Mouse (Mus musculus) lung, postnatal 4 days (tissue): Measurements from ENCODE around the gene Themis2.

Experiments used
- DNase-seq, 2 experiments: peaks; one replicate each; pipeline ENCODE4 v3.0.0; 2021

Gene Themis2

GRCm38 (mm10) chr4:132796196-132796886, at the start of gene Themis2:
Themis2 (minus strand) TSS chr4:132796387.
- peak; percentile 83 to 87 for DNase-seq

DNA sequence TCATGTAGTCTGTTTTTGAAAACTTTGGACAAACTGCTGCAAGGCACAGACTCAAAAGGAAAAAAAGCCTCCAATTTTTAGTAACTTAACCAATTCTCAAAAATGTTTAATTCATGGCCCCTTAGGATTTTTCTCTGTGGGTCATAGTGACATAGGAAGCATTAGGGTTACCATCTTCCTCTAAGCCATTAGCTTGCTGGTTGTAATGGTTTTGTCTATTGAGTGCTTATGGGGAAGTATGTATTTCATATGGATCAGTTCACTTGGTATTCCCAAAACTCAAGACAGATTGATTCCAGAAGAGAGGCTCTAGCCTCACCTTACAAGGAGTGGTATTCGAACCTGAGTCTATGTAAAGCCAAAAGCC, 47.5 kb upstream of the Themis2 start:
- DNase-seq = no peak

GRCm38 (mm10) chr4:132842970-132843704, 47.0 kb upstream of the Themis2 start, which contains the start of gene Ppp1r8:
Ppp1r8 (minus strand) TSS chr4:132843169.
- DNase-seq = peak; percentile 92 to 96

DNA sequence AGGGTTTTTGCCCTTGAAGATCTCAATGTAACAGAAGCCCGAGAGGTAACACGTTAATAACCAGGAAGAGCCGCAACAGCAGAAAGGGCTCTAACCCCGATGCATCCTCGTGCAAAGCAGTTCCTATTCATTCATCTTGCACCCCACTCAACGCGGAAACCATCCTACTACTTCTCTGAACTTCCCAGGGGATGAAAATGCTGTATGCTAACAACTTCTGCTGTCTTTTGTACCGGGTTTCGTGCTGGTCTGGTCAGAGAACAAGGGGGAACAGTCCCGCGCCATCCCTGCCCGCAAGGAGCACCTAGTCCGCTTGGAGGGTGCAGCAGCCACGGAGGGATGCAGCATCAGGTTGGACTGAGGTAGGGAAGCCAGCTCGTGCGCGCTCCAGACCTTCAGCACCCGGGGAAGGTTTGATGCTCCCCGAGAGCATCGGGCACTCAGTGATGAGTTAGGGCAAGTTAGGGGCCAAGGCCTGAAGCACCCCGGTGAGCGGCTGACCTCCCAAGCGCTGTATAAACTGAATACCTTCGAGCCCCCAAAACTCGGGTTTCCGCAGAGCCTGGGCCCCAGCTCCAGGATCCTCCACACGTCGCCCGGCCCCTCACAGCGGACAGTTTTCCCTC, 46.2 kb upstream of the Themis2 start:
- peak; percentile 28 to 33 for DNase-seq

DNA sequence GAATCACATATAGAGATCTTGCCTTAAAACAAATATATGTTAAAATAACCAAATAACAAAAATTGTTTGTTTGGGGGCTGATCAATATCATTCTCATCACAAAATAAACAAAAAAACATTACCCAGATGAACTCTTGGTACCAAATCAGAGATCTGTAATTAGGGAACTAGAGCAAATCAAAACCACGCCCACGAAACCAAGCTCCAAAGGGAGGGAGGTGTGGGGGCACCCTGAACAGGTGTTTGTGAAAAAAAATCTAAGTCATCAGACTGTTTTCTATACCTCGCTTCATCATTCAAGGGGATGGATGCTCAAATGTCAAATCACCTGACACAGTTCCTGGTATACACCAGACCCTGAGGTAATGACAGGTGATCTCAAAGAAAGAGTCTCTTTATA, 45.3 kb upstream of the Themis2 start:
- DNase-seq = no peak

DNA sequence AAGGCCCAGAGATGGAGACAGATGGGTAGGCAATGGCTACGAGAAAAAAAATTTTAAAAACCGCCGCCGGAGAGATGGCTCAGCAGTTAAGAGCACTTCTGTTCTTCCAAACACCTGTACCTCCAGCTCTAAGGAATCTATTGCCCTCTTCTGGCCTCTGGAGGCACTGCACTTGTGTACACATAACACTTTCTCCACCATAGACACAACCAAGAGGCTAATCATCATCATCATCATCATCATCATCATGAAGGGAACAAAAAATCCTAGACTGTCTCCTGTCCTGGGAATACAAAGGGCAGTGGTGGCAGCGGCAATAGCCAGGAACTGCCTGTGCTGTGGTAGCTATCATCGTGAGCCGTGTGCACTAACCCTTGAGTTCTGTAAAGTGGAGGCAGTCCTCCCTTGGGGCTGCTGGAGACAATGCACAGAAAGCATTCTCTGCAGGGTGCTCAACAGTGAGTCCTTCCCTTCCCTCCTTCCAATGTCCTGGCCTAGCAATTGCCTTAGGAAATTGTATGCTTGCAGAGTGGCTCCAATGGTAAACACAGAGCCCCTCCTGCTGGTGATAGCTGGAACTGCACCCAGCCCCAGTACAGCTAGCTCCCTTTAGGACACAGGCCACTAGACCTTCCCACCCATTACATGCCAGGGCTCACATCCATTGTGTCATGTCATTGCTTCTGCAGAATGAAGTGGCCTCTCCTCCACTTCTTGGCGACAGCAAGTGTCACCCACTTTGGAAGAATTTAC, 27.6 kb upstream of the Themis2 start:
- peak; percentile 71 to 85 for DNase-seq

DNA sequence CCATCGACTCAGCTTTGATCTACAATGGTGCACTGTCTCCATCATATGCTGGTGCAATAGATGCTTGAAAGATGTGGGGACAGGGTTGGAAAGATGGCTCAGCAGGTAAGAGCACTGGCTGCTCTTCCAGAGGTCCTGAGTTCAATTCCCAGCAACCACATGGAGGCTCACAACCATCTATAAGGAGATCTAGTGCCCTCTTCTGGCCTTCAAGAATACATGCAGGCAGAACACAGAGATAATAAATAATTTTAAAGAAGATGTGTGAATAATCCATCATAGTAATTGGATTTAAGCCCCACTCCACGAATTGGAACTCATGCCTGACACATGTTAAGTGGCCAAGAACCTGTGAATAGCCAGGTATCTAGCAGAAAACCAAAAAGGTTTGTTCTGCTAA, 22.3 kb upstream of the Themis2 start:
- DNase-seq = no peak

- no peak for DNase-seq
These were observed 20.7 kb upstream of the Themis2 start for GRCm38 (mm10) chr4:132816855-132817254.

GRCm38 (mm10) chr4:132816404-132816803, 20.2 kb upstream of the Themis2 start:
- no peak for DNase-seq

DNA sequence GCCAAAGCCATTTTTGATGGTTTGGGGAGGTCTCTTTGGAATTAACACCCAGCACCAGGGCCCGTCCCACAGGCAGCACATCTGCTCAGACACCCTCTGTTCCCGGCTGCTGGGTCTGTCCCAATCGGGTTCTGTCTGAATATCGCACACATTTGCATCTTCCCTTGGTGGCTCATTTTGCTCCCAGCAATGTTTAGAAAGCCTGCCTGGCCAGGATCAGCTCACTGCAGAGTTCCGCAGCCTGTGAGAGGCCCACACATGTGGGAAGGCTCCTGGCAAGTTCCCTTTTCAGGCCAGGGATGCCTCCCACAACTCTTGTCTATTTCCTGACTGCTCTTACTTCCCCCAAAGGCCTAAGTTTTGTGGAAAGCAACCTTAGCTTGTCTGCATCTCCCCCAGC, 13.4 kb upstream of the Themis2 start:
- DNase-seq = peak in 1 of 2 experiments; percentile 40

DNA sequence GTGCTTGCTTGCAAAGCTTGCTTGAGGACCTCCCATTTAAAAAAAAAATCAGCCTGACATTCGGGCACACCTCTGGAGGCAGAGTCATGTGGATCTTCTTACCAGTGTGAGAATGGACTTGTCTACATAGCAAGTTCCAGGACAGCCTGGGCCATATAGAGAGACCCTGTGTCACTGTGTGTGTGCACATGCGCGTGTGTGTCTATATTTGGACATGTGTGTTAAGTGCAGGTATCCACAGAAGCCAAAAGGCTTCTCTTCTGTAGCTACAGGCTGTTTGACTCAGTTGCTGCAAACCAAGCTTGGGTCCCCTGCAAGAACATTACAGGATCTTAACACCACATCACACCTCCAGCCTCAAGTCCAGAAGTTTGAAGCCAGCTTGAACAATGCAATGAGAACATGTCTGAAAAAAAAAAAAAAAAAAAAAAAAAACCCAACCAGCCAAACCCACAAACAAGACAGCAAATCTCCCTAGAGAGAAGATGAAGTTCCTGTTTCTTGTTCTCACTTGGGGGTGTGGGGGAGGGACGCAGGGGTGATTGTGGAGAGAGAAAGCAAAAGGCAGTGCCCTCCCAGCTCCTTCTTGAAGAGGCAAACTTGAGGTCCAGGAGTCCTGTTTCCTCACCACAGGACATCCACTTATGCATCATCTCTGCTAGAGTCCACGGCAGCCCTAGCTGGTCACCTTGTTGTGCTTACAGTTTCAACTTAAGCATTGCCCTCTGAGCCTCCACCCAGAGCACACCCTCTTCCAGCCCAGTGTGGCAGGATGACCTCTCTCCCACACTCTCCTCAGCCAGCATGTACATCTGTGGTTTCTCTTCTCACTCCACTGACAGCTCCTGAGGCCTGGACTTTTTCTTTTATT, 11.8 kb upstream of the Themis2 start:
- peak in 1 of 2 experiments; percentile 49 for DNase-seq

DNA sequence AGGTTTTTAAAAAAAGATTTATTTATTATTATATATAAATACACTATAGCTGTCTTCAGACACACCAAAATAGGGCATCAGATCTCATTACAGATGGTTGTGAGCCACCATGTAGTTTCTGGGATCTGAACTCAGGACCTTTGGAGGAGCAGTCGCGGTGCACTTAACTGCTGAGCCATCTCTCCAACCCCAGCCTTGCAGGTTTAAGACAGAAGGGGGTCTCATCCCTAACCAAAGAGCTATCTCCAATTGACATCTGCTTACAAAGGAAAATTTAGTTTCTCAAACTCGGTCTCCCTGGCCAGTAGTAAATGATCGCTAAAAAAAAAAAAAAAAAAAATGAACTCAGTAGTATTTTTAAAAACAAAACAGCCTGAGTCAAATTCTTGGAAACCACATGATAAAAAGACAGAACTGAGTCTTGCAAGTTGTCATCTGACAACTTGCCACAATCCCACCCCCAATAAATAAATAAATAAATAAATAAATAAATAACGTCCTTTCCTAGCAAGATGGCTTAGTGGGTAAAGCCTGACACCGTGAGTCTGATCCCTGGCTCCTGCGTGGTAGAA, 10.5 kb upstream of the Themis2 start:
- DNase-seq = no peak

GRCm38 (mm10) chr4:132805599-132806197, 9.5 kb upstream of the Themis2 start:
- no peak for DNase-seq

DNA sequence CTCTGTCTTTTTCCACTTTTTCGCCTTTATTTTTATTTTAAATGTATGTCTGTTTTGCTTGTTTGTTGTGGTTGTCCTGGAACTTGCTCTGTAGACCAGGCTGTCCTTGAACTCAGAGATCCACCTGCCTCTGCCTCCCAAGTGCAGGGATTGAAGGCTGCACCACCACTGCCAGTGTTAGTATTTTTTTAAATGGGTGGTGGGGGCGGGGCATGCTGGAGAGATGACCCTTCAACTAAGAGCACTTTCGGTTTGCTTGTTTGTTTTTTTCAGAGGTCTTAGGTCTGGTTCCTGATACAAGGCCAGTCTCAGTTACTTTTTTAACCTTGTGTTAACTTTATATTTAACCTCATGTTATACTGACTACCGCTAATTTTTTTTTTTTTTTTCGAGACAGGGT, 9.0 kb upstream of the Themis2 start:
- no peak for DNase-seq

DNA sequence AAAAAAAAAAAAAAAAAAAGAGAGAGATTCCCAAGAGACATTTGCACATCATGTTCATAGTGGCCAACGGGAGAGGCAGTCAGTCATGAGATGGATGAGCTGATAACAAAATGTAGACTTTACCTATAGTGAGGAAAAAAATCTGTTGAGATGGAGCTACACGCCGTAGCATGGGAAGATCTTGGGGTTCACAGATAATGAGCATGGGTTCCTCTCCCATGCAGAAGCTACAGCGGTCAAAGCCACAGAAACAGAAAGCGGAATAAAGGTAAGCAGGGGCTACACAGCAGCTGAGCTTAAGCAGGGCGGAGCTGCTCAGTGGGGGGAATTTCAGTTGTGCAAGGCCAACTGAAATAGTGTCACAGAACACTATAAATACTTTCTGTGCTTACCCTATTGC, 8.1 kb upstream of the Themis2 start:
- peak; percentile 34 to 42 for DNase-seq

DNA sequence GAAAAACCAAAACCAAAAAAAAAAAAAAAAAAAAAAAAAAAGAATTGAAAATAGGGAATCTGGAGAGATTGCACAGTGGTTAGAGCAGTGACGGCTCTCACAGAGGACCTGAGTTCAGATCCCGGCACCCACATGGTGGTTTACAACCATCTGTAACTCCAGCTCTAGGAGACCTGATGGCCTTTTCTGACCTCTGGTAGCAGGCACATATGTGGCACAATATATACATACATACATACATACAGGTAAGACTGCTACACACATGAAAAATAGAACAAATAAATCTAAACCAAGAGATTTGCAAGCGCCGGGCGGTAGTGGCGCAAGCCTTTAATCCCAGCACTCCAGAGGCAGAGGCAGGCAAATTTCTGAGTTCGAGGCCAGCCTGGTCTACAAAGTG, 7.7 kb upstream of the Themis2 start:
- no peak for DNase-seq

DNA sequence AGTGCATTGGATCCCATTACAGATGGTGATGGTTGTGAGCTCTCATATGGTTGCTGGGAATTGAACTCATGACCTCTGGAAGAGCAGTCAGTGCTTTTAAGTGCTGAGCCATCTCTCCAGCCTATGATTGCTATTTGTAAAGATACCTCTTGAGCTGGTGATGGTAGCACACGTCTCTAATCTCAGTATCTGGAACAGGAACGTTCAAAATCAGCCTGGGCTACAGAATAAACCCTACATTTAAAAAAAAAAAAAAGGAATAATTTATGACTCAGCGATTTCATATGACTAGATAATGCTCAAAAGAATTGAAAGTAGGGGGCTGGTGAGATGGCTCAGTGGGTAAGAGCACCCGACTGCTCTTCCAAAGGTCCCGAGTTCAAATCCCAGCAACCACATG, 7.0 kb upstream of the Themis2 start:
- no peak for DNase-seq

- DNase-seq = peak; percentile 33 to 52
These were observed 6.0 kb upstream of the Themis2 start for GRCm38 (mm10) chr4:132802171-132802637.

GRCm38 (mm10) chr4:132801176-132802077, 5.2 kb upstream of the Themis2 start:
- no peak for DNase-seq

DNA sequence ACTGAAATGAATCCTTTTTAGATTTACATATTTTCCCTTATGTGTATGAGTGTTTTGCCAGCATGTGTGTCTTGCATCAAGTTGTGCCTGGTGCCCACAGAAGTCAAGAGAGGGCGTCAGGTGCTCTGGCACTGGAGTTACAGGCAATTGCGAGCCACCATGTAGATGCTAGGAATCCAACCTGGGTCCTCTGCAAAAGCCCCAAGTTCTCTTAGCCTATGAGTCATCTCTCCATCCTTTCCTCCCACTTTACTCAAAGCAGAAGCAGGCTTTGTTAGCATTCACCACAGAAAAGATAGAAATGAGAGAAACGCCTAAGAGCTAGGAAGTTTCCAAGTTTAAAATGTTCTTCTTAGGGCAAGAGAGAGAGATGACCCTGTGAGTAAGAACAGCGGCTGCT, 3.7 kb upstream of the Themis2 start:
- no peak for DNase-seq
